Mouse (Mus musculus): ENCODE data around the gene Atp2c1. TPM values are rescaled to one million over a fixed set of nuclear protein-coding genes. Genes with fewer than 3 reads are reported as not detected.

The Atp2c1 gene
- 63.9 and 67.5 TPM in 2 replicates for polyA plus RNA-seq (2014; fragmentation: Nextera tagmentation; extraction: Ambion mirVana)

- no peak for ATAC-seq (replicated peaks; ENCODE audit: insufficient number of reproducible peaks, low FRiP score, low TSS enrichment, low read depth)
- H3K4me1 ChIP-seq (ENCODE audit: control insufficient read depth, insufficient read depth, low read length): no peaks in the 10 kb centered on the region
- H3K9me3 ChIP-seq (replicated peaks; ENCODE audit: control insufficient read depth, low read length): no peaks in the 10 kb centered on the region
- no peak within 1 kb of the TSS for H3K9ac ChIP-seq (replicated peaks; ENCODE audit: low read length)
- no peak within 1 kb of the TSS for H3K27ac ChIP-seq (replicated peaks; ENCODE audit: low read depth, low read length)
- H3K36me3 ChIP-seq (replicated peaks; ENCODE audit: control insufficient read depth, insufficient read depth, low read depth, low read length): no peaks in the 10 kb centered on the region
- no peak for DNase-seq (ENCODE audit: low spot score)
- no peak within 1 kb of the TSS for H3K4me3 ChIP-seq (ENCODE audit: low read depth, low read length)
- WGBS: 90% methylated on average over 12 of the region's 12 CpGs
- no peak within 1 kb of the TSS for H3K4me2 ChIP-seq (ENCODE audit: low read depth, low read length)
- no peaks in the 10 kb centered on the region for H3K27me3 ChIP-seq (ENCODE audit: control insufficient read depth, insufficient read depth, low read length)
These were observed at the start of gene Atp2c1 for GRCm38 (mm10) chr9:105527219-105527618. Gene Atp2c1, minus strand, starts transcription at chr9:105527319.

- no peak for ATAC-seq (replicated peaks; ENCODE audit: insufficient number of reproducible peaks, low FRiP score, low TSS enrichment, low read depth)
- no peak overlapping the region for H3K9ac ChIP-seq (replicated peaks; ENCODE audit: low read length)
- DNase-seq (ENCODE audit: low spot score): no peak
- no peaks in the 10 kb centered on the region for H3K27me3 ChIP-seq (ENCODE audit: control insufficient read depth, insufficient read depth, low read length)
- no peak overlapping the region for H3K4me3 ChIP-seq (ENCODE audit: low read depth, low read length)
- H3K4me2 ChIP-seq (ENCODE audit: low read depth, low read length): no peak overlapping the region
- 85% methylated on average over 5 of the region's 5 CpGs for WGBS
- H3K4me1 ChIP-seq (ENCODE audit: control insufficient read depth, insufficient read depth, low read length): no peaks in the 10 kb centered on the region
- no peak overlapping the region for H3K27ac ChIP-seq (replicated peaks; ENCODE audit: low read depth, low read length)
- H3K36me3 ChIP-seq (replicated peaks; ENCODE audit: control insufficient read depth, insufficient read depth, low read depth, low read length): no peaks in the 10 kb centered on the region
- H3K9me3 ChIP-seq (replicated peaks; ENCODE audit: control insufficient read depth, low read length): no peaks in the 10 kb centered on the region
These were observed 30.3 kb upstream of the Atp2c1 start for GRCm38 (mm10) chr9:105557452-105557851.

- Histone ChIP-seq H3K4me3 (ENCODE audit: low read depth, low read length) (no peak overlapping the region), H3K4me2 (ENCODE audit: low read depth, low read length) (no peak overlapping the region), H3K9ac (replicated peaks; ENCODE audit: low read length) (no peak overlapping the region), H3K4me1 (ENCODE audit: control insufficient read depth, insufficient read depth, low read length) (no peaks in the 10 kb centered on the region), H3K27me3 (ENCODE audit: control insufficient read depth, insufficient read depth, low read length) (no peaks in the 10 kb centered on the region), H3K36me3 (replicated peaks; ENCODE audit: control insufficient read depth, insufficient read depth, low read depth, low read length) (no peaks in the 10 kb centered on the region), H3K27ac (replicated peaks; ENCODE audit: low read depth, low read length) (no peak overlapping the region), H3K9me3 (replicated peaks; ENCODE audit: control insufficient read depth, low read length) (no peaks in the 10 kb centered on the region)
- no peak for ATAC-seq (replicated peaks; ENCODE audit: insufficient number of reproducible peaks, low FRiP score, low TSS enrichment, low read depth)
- no peak for DNase-seq (ENCODE audit: low spot score)
- WGBS: 73% methylated on average over 8 of the region's 8 CpGs
These were observed 29.1 kb upstream of the Atp2c1 start for GRCm38 (mm10) chr9:105556141-105556735.

GRCm38 (mm10) chr9:105554439-105554807, 27.3 kb upstream of the Atp2c1 start:
- Histone ChIP-seq H3K36me3 (replicated peaks; ENCODE audit: control insufficient read depth, insufficient read depth, low read depth, low read length) (no peaks in the 10 kb centered on the region), H3K9ac (replicated peaks; ENCODE audit: low read length) (peak overlapping the region; percentile 39), H3K4me3 (ENCODE audit: low read depth, low read length) (no peak overlapping the region), H3K4me1 (ENCODE audit: control insufficient read depth, insufficient read depth, low read length) (no peaks in the 10 kb centered on the region), H3K4me2 (ENCODE audit: low read depth, low read length) (no peak overlapping the region), H3K27ac (replicated peaks; ENCODE audit: low read depth, low read length) (no peak overlapping the region), H3K27me3 (ENCODE audit: control insufficient read depth, insufficient read depth, low read length) (no peaks in the 10 kb centered on the region), H3K9me3 (replicated peaks; ENCODE audit: control insufficient read depth, low read length) (no peaks in the 10 kb centered on the region)
- 72% methylated on average over 7 of the region's 7 CpGs for WGBS
- DNase-seq (ENCODE audit: low spot score): no peak
- ATAC-seq (replicated peaks; ENCODE audit: insufficient number of reproducible peaks, low FRiP score, low TSS enrichment, low read depth): no peak

GRCm38 (mm10) chr9:105553629-105554438, 26.7 kb upstream of the Atp2c1 start:
- H3K9ac ChIP-seq (replicated peaks; ENCODE audit: low read length): peak overlapping the region; percentile 39
- no peaks in the 10 kb centered on the region for H3K9me3 ChIP-seq (replicated peaks; ENCODE audit: control insufficient read depth, low read length)
- H3K36me3 ChIP-seq (replicated peaks; ENCODE audit: control insufficient read depth, insufficient read depth, low read depth, low read length): no peaks in the 10 kb centered on the region
- H3K4me2 ChIP-seq (ENCODE audit: low read depth, low read length): peak overlapping the region; percentile 23
- 23% methylated on average over 24 of the region's 24 CpGs for WGBS
- ATAC-seq (replicated peaks; ENCODE audit: insufficient number of reproducible peaks, low FRiP score, low TSS enrichment, low read depth) (no peak), DNase-seq (ENCODE audit: low spot score) (peak; percentile 22)
- H3K27me3 ChIP-seq (ENCODE audit: control insufficient read depth, insufficient read depth, low read length): no peaks in the 10 kb centered on the region
- H3K27ac ChIP-seq (replicated peaks; ENCODE audit: low read depth, low read length): no peak overlapping the region
- no peaks in the 10 kb centered on the region for H3K4me1 ChIP-seq (ENCODE audit: control insufficient read depth, insufficient read depth, low read length)
- no peak overlapping the region; the same call in 1 of the 2 replicates for H3K4me3 ChIP-seq (ENCODE audit: low read depth, low read length)

- DNase-seq (ENCODE audit: low spot score): no peak
- no peak for ATAC-seq (replicated peaks; ENCODE audit: insufficient number of reproducible peaks, low FRiP score, low TSS enrichment, low read depth)
- no peaks in the 10 kb centered on the region for H3K36me3 ChIP-seq (replicated peaks; ENCODE audit: control insufficient read depth, insufficient read depth, low read depth, low read length)
- H3K27me3 ChIP-seq (ENCODE audit: control insufficient read depth, insufficient read depth, low read length): no peaks in the 10 kb centered on the region
- H3K4me2 ChIP-seq (ENCODE audit: low read depth, low read length): no peak overlapping the region
- no peaks in the 10 kb centered on the region for H3K9me3 ChIP-seq (replicated peaks; ENCODE audit: control insufficient read depth, low read length)
- H3K4me3 ChIP-seq (ENCODE audit: low read depth, low read length): no peak overlapping the region
- 49% methylated on average over 4 of the region's 4 CpGs for WGBS
- no peak overlapping the region for H3K27ac ChIP-seq (replicated peaks; ENCODE audit: low read depth, low read length)
- H3K4me1 ChIP-seq (ENCODE audit: control insufficient read depth, insufficient read depth, low read length): no peaks in the 10 kb centered on the region
- H3K9ac ChIP-seq (replicated peaks; ENCODE audit: low read length): no peak overlapping the region
These were observed 24.3 kb upstream of the Atp2c1 start for GRCm38 (mm10) chr9:105551407-105551806.

- WGBS: 83% methylated on average over 6 of the region's 6 CpGs
- Histone ChIP-seq H3K27ac (replicated peaks; ENCODE audit: low read depth, low read length) (no peak overlapping the region), H3K36me3 (replicated peaks; ENCODE audit: control insufficient read depth, insufficient read depth, low read depth, low read length) (no peaks in the 10 kb centered on the region), H3K9ac (replicated peaks; ENCODE audit: low read length) (no peak overlapping the region), H3K4me1 (ENCODE audit: control insufficient read depth, insufficient read depth, low read length) (no peaks in the 10 kb centered on the region), H3K4me2 (ENCODE audit: low read depth, low read length) (no peak overlapping the region), H3K27me3 (ENCODE audit: control insufficient read depth, insufficient read depth, low read length) (no peaks in the 10 kb centered on the region), H3K4me3 (ENCODE audit: low read depth, low read length) (no peak overlapping the region), H3K9me3 (replicated peaks; ENCODE audit: control insufficient read depth, low read length) (no peaks in the 10 kb centered on the region)
- no peak for DNase-seq (ENCODE audit: low spot score)
- ATAC-seq (replicated peaks; ENCODE audit: insufficient number of reproducible peaks, low FRiP score, low TSS enrichment, low read depth): no peak
These were observed 22.0 kb upstream of the Atp2c1 start for GRCm38 (mm10) chr9:105549096-105549495.

GRCm38 (mm10) chr9:105544013-105544750, 17.1 kb upstream of the Atp2c1 start:
- Histone ChIP-seq H3K9me3 (replicated peaks; ENCODE audit: control insufficient read depth, low read length) (no peaks in the 10 kb centered on the region), H3K36me3 (replicated peaks; ENCODE audit: control insufficient read depth, insufficient read depth, low read depth, low read length) (no peaks in the 10 kb centered on the region), H3K27ac (replicated peaks; ENCODE audit: low read depth, low read length) (no peak overlapping the region), H3K4me1 (ENCODE audit: control insufficient read depth, insufficient read depth, low read length) (no peaks in the 10 kb centered on the region), H3K4me2 (ENCODE audit: low read depth, low read length) (no peak overlapping the region), H3K9ac (replicated peaks; ENCODE audit: low read length) (no peak overlapping the region), H3K4me3 (ENCODE audit: low read depth, low read length) (no peak overlapping the region), H3K27me3 (ENCODE audit: control insufficient read depth, insufficient read depth, low read length) (no peaks in the 10 kb centered on the region)
- 69% methylated on average over 8 of the region's 8 CpGs for WGBS
- ATAC-seq (replicated peaks; ENCODE audit: insufficient number of reproducible peaks, low FRiP score, low TSS enrichment, low read depth) (no peak), DNase-seq (ENCODE audit: low spot score) (no peak)

Data from embryonic facial prominence, embryonic 11.5 days (tissue).